Mouse (Mus musculus) embryonic facial prominence, embryonic 15.5 days (tissue): Measurements from ENCODE around the gene Slc9a9. TPM values are rescaled to one million over a fixed set of nuclear protein-coding genes. Genes with fewer than 3 reads are reported as not detected.

Experiments used
- ATAC-seq: fragments of 200-750 bp; cut with Nextera tagmentation; 2 replicates; pipeline ENCODE4 v1.8.0; 2017; ENCODE audit warnings: low read depth, moderate TSS enrichment; ENCODE audit not compliant: insufficient number of reproducible peaks, low FRiP score, low TSS enrichment
- H3K27ac ChIP-seq: fragments of 300-500 bp; sonication (generic); replicated peaks from 2 replicates; pipeline ENCODE4 v1.5.1; 2015; ENCODE audit warnings: mild to moderate bottlenecking, inconsistent platforms
- H3K27me3 ChIP-seq: fragments of 300-500 bp; sonication (generic); 2 replicates; pipeline ENCODE4 v1.6.1; 2015; ENCODE audit warnings: inconsistent platforms
- H3K36me3 ChIP-seq: fragments of 300-500 bp; sonication (generic); 2 replicates; pipeline ENCODE4 v1.6.1; 2015; ENCODE audit warnings: mild to moderate bottlenecking, inconsistent platforms
- H3K4me1 ChIP-seq: fragments of 300-500 bp; sonication (generic); 2 replicates; pipeline ENCODE4 v1.6.1; 2015; ENCODE audit warnings: inconsistent platforms
- H3K4me2 ChIP-seq: fragments of 300-500 bp; sonication (generic); replicated peaks from 2 replicates; pipeline ENCODE4 v1.6.1; 2015; ENCODE audit warnings: mild to moderate bottlenecking, inconsistent platforms
- H3K4me3 ChIP-seq: fragments of 300-500 bp; sonication (generic); replicated peaks from 2 replicates; pipeline ENCODE4 v1.5.1; 2015; ENCODE audit warnings: mild to moderate bottlenecking, inconsistent platforms
- H3K9ac ChIP-seq: fragments of 300-500 bp; sonication (generic); 2 replicates; pipeline ENCODE4 v1.6.1; 2015; ENCODE audit warnings: inconsistent platforms
- H3K9me3 ChIP-seq: fragments of 300-500 bp; sonication (generic); replicated peaks from 2 replicates; pipeline ENCODE4 v1.6.1; 2016; ENCODE audit warnings: inconsistent platforms
- WGBS: fragments of 180-500 bp; shearing (Covaris S2); methylation state at CpG from one replicate; pipeline ENCODE4 v1.1.7; 2015; 5-methylcytosine and 5-hydroxymethylcytosine counted together
- polyA plus RNA-seq: library from polyadenylated mRNA; unstranded; fragments of >200 nt; fragmentation: Nextera tagmentation; extraction: Ambion mirVana; gene quantifications from 2 replicates; pipeline ENCODE4 v1.2.1, GENCODE M21; 2015

The Slc9a9 gene
- polyA plus RNA-seq, 1 experiment from 2014 or later: 7.4 TPM

- Histone ChIP-seq H3K4me3 (no peak overlapping the region), H3K4me1 (no peaks in the 10 kb centered on the region), H3K27ac (no peak overlapping the region), H3K4me2 (no peak overlapping the region), H3K36me3 (no peaks in the 10 kb centered on the region), H3K9me3 (no peaks in the 10 kb centered on the region), H3K27me3 (no peaks in the 10 kb centered on the region; the same call in 1 of the 2 replicates), H3K9ac (no peak overlapping the region)
- no peak for ATAC-seq
- 76% methylated on average over 7 of the region's 7 CpGs for WGBS
Observed at GRCm38 (mm10) chr9:95160575-95161300, 491.0 kb downstream of the Slc9a9 start.

DNA sequence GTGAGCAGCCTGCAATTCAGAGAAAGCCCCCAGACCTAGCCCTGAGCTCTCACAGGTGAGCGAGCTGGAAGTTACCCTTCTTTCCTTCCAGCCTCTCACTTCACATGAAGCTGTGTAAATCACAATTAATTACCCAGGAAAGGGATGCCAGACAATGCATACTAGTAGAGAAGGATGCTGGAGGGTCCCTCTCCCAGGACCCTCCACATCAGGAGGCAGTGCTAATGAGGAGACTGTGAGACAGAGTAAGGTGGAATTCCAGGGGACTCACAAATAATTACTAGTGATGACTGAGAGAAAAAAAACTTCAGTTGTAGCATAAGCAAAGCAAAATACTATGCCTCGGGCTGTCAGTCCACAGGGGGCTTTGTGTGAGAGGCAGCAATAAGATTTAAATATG is 492.0 kb downstream of the Slc9a9 start:
- no peak for ATAC-seq
- no peaks in the 10 kb centered on the region; the same call in 1 of the 2 replicates for H3K27me3 ChIP-seq
- no peaks in the 10 kb centered on the region for H3K9me3 ChIP-seq
- WGBS: 62% methylated on average over 2 of the region's 2 CpGs
- no peak overlapping the region for H3K4me3 ChIP-seq
- no peak overlapping the region for H3K9ac ChIP-seq
- H3K27ac ChIP-seq: no peak overlapping the region
- H3K36me3 ChIP-seq: no peaks in the 10 kb centered on the region
- H3K4me1 ChIP-seq: peaks cover 4% of the 10 kb centered on the region; the same call in 1 of the 2 replicates
- no peak overlapping the region for H3K4me2 ChIP-seq

DNA sequence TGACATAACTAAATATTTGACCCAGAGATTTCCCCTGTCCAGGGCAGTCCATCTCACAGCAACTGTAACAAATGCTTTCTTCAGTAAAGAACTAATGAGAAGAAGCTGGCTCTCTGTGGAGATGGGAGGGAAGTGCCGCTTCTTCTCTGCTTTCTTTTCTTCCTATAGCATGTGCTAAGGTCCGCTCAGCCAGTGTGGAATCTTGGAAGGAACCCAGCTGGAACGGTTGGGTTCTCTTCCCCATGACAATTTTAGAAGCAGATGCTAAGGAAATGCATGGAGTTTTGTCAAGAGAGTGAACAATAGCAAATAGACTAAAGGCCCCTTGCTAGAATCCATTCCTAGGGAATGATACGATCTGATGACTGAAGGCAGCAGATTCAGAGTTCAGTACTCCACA is 496.5 kb downstream of the Slc9a9 start:
- peak; percentile 58; the same call in 1 of the 2 replicates for ATAC-seq
- H3K36me3 ChIP-seq: no peaks in the 10 kb centered on the region
- H3K9ac ChIP-seq: no peak overlapping the region
- H3K27me3 ChIP-seq: no peaks in the 10 kb centered on the region; the same call in 1 of the 2 replicates
- H3K4me2 ChIP-seq: no peak overlapping the region
- peaks cover 4% of the 10 kb centered on the region; the same call in 1 of the 2 replicates for H3K4me1 ChIP-seq
- WGBS: 48% methylated on average over 4 of the region's 4 CpGs
- no peaks in the 10 kb centered on the region for H3K9me3 ChIP-seq
- no peak overlapping the region for H3K4me3 ChIP-seq
- no peak overlapping the region; the same call in 1 of the 2 replicates for H3K27ac ChIP-seq

- Histone ChIP-seq H3K4me1 (peaks cover 4% of the 10 kb centered on the region; the same call in 1 of the 2 replicates), H3K27ac (no peak overlapping the region), H3K9me3 (no peaks in the 10 kb centered on the region), H3K4me2 (no peak overlapping the region), H3K27me3 (no peaks in the 10 kb centered on the region), H3K36me3 (no peaks in the 10 kb centered on the region), H3K9ac (no peak overlapping the region), H3K4me3 (no peak overlapping the region)
- 65% methylated on average over 1 of the region's 1 CpGs for WGBS
- ATAC-seq: no peak
Observed at GRCm38 (mm10) chr9:95167806-95168205, 498.1 kb downstream of the Slc9a9 start.

DNA sequence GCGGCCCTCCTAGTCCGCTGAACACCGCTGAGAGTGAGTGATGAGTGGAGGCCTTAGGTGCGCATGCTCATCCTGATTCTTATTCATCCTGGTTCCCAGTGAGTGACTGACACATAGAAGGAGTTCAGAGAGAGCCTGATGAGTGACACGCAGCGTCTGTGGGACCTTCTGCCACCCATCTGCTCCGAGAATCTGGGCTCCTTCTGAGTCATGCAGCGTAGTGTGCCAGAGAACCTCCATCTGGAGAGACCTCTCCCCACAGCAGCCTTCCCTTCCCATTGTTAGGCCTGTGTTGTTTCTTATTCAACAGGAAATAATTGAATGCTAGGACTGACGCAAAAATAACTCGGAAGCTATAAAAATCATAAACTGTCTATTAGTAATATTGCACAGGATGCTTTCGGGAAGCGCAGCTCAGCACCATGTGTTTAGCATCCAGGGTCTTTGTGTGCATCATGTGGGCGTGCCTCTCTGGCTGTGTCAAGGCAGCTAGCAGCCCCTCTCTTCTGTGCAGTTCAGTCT is 498.8 kb downstream of the Slc9a9 start:
- H3K27me3 ChIP-seq: no peaks in the 10 kb centered on the region
- peaks cover 4% of the 10 kb centered on the region; the same call in 1 of the 2 replicates for H3K4me1 ChIP-seq
- no peaks in the 10 kb centered on the region for H3K9me3 ChIP-seq
- peak overlapping the region; percentile 17; the same call in 1 of the 2 replicates for H3K27ac ChIP-seq
- no peak overlapping the region for H3K4me3 ChIP-seq
- 60% methylated on average over 13 of the region's 13 CpGs for WGBS
- H3K9ac ChIP-seq: no peak overlapping the region
- ATAC-seq: peak; percentile 79
- no peaks in the 10 kb centered on the region for H3K36me3 ChIP-seq
- H3K4me2 ChIP-seq: no peak overlapping the region

DNA sequence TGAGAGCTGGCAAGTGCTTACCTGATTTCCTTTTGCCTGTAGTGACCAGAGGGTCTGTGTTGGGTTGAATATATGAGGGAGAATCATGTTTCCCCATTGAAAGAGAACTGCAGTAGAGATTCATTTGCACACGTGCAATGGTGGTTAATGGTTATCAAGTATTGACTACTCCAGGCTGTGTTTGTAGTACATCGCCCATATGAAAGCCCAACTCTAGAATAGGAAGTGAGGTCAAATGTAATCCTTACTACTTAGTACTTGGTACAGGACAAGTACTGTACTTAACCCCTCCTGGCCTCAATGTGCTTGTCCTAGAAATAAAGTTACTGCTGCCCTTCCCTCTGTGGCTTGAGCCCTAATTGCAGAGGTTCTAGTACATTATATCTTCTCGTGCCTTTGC is 508.5 kb downstream of the Slc9a9 start:
- no peaks in the 10 kb centered on the region for H3K27me3 ChIP-seq
- no peak for ATAC-seq
- H3K4me1 ChIP-seq: peaks cover 24% of the 10 kb centered on the region
- H3K4me2 ChIP-seq: no peak overlapping the region
- H3K27ac ChIP-seq: no peak overlapping the region
- H3K9ac ChIP-seq: no peak overlapping the region
- H3K9me3 ChIP-seq: no peaks in the 10 kb centered on the region
- H3K36me3 ChIP-seq: no peaks in the 10 kb centered on the region
- WGBS: 86% methylated on average over 3 of the region's 3 CpGs
- no peak overlapping the region for H3K4me3 ChIP-seq

GRCm38 (mm10) chr9:95180005-95180404 is 510.3 kb downstream of the Slc9a9 start:
- Histone ChIP-seq H3K4me2 (no peak overlapping the region), H3K36me3 (no peaks in the 10 kb centered on the region), H3K27ac (peak overlapping the region; percentile 65; the same call in 1 of the 2 replicates), H3K9ac (no peak overlapping the region), H3K4me3 (no peak overlapping the region), H3K4me1 (peaks cover 24% of the 10 kb centered on the region), H3K27me3 (no peaks in the 10 kb centered on the region), H3K9me3 (no peaks in the 10 kb centered on the region)
- ATAC-seq: no peak
- WGBS: 55% methylated on average over 2 of the region's 2 CpGs

- Histone ChIP-seq H3K9me3 (no peaks in the 10 kb centered on the region), H3K4me1 (peaks cover 24% of the 10 kb centered on the region), H3K9ac (no peak overlapping the region), H3K27ac (peak overlapping the region; percentile 65), H3K4me3 (no peak overlapping the region), H3K4me2 (no peak overlapping the region), H3K36me3 (no peaks in the 10 kb centered on the region), H3K27me3 (no peaks in the 10 kb centered on the region)
- no peak for ATAC-seq
- 37% methylated on average over 4 of the region's 4 CpGs for WGBS
Observed at GRCm38 (mm10) chr9:95180569-95180968, 510.9 kb downstream of the Slc9a9 start.

- Histone ChIP-seq H3K27ac (peak overlapping the region; percentile 82), H3K9ac (no peak overlapping the region), H3K4me3 (no peak overlapping the region), H3K4me1 (peaks cover 31% of the 10 kb centered on the region), H3K27me3 (no peaks in the 10 kb centered on the region), H3K36me3 (no peaks in the 10 kb centered on the region), H3K4me2 (no peak overlapping the region), H3K9me3 (no peaks in the 10 kb centered on the region)
- peak; percentile 83 for ATAC-seq
- 30% methylated on average over 13 of the region's 13 CpGs for WGBS
Observed at GRCm38 (mm10) chr9:95181241-95182043, 511.7 kb downstream of the Slc9a9 start.

DNA sequence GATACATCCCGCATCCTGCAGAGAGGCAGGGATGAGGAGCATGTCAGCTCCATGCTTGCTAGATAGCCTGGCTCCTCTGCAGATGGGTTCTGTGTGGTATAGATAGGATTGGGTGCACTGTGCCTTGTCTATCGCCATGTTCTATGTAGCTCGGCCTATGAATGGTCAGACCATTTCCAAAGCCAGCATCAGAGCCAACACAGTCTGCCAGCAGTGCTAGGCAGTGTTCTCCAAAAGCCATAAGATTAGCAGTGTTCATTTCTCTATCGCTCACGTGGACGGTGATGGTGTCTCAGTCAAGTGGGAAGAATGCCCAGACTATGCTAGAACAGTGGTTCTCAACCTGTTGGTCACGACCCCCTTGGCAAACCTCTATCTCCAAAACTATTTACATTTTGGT is 512.6 kb downstream of the Slc9a9 start:
- Histone ChIP-seq H3K4me3 (no peak overlapping the region), H3K27ac (peak overlapping the region; percentile 82), H3K4me2 (0 out of 2 replicates have a peak overlapping the region, but pooled peaks have one; percentile 4), H3K9ac (no peak overlapping the region), H3K27me3 (no peaks in the 10 kb centered on the region), H3K4me1 (peaks cover 39% of the 10 kb centered on the region), H3K9me3 (no peaks in the 10 kb centered on the region), H3K36me3 (no peaks in the 10 kb centered on the region)
- ATAC-seq: no peak
- 81% methylated on average over 7 of the region's 7 CpGs for whole genome bisulfite sequencing

DNA sequence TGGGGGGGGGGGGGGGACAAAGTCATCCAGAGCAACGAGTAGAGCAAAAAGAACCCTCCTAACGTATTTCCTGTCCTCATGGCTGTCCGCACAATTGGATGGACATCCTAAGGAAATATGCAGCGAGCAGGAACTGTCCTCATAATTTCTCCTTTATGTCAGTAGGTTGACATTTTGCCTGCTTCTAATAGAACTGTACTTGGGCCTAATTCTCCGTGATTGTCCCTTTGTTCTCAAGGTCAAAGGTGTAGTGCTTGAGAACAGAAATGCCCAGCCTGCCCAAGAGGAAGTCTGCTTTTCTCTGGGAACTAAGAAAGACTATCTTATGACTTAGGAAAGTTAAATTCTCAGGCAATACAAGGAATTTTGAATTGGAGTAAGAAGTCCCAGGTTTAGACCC is 514.7 kb downstream of the Slc9a9 start:
- peaks cover 54% of the 10 kb centered on the region for H3K4me1 ChIP-seq

More for the DNA sequence above, 514.7 kb downstream of the Slc9a9 start:
- H3K27me3 ChIP-seq: no peaks in the 10 kb centered on the region
- no peak overlapping the region for H3K9ac ChIP-seq
- no peak overlapping the region for H3K27ac ChIP-seq
- no peak for ATAC-seq
- H3K4me2 ChIP-seq: no peak overlapping the region
- no peaks in the 10 kb centered on the region for H3K9me3 ChIP-seq
- H3K4me3 ChIP-seq: no peak overlapping the region
- no peaks in the 10 kb centered on the region for H3K36me3 ChIP-seq
- WGBS: 69% methylated on average over 5 of the region's 5 CpGs
